Mouse (Mus musculus) monocyte, adult 59 days (primary cell): ENCODE measurements around the gene Trpm1. TPM values are rescaled to one million over a fixed set of nuclear protein-coding genes. Genes with fewer than 3 reads are reported as not detected.

Source experiments
- total RNA-seq, 2 experiments: library from RNA; stranded (reverse); gene quantifications; one replicate each; pipeline ENCODE4 v1.2.4; 2023

Trpm1 gene
- total RNA-seq: not detected

GRCm38 (mm10) chr7:64153535-64153934 lies at the start of gene Trpm1:
TSS of gene Trpm1 (plus strand) at chr7:64153835.

GRCm38 (mm10) chr7:64287414-64288091 lies 133.9 kb downstream of the Trpm1 start, which contains the start of gene Mtmr10:
TSS of gene Mtmr10 (plus strand) at chr7:64287653.

Other genes starting within 250 kb of the Trpm1 start
- gene E030018B13Rik, start 237.0 kb upstream of the Trpm1 start, total RNA-seq: not detected
- gene Klf13, start 214.9 kb upstream of the Trpm1 start, total RNA-seq: 100 to 1,000 TPM; 492 to 536 TPM
- 10 to 100 TPM; 51.9 to 57.9 TPM for gene Mtmr10, start 133.8 kb downstream of the Trpm1 start, total RNA-seq
- gene Fan1, start 220.3 kb downstream of the Trpm1 start, total RNA-seq: 1 to 10 TPM; 3.9 to 4.9 TPM
- gene Mphosph10, start 238.4 kb downstream of the Trpm1 start, total RNA-seq: 10 to 100 TPM; 31.2 to 36.3 TPM
- gene Mcee, start 238.8 kb downstream of the Trpm1 start, total RNA-seq: 10 to 100 TPM; 21.2 to 23.1 TPM